Mouse (Mus musculus): ENCODE measurements around the gene BC051019.

- TF ChIP-seq CTCF (IDR thresholded peaks at IDR 0.05; ENCODE audit: insufficient read depth, low read length), result no peak
- TF ChIP-seq POLR2A (IDR thresholded peaks at IDR 0.05; ENCODE audit: borderline replicate concordance, extremely low read depth, low read depth, low read length), result no peak
Observed at GRCm38 (mm10) chr7:109751427-109752007, 27.9 kb upstream of the BC051019 start.

All from lung, adult 2 months (tissue).